Mouse (Mus musculus) liver, embryonic 14.5 days (tissue): Measurements from ENCODE around the gene Tppp.

Source experiments
- CTCF ChIP-seq: IDR thresholded peaks from 2 replicates; pipeline ENCODE4 v1.5.1; 2016; ENCODE audit warnings: antibody characterized with exemption, low read depth, control low read depth
- EP300 ChIP-seq: IDR thresholded peaks from 2 replicates; pipeline ENCODE4 v1.6.1; 2016; ENCODE audit warnings: antibody characterized with exemption, low read depth

- TF ChIP-seq CTCF (no peak), EP300 (no peak)
Measured at GRCm38 (mm10) chr13:74000519-74000918, 8.7 kb upstream of the Tppp start.
